Mouse (Mus musculus): ENCODE measurements around the gene Trmu.
A peak's percentile ranks its signal among the peaks of the same experiment; 100 is the strongest.

GRCm38 (mm10) chr15:85840983-85841382 lies 38.1 kb upstream of the Trmu start:
- TF ChIP-seq CTCF (IDR thresholded peaks at IDR 0.05; ENCODE audit: borderline replicate concordance, insufficient read depth, low read depth, low read length) = peak; percentile 49
- TF ChIP-seq POLR2A (IDR thresholded peaks at IDR 0.05; ENCODE audit: borderline replicate concordance, insufficient read depth, low read length) = no peak

Data from cerebellum, adult 2 months (tissue).